Mouse (Mus musculus) bone marrow macrophage, adult 2 months (primary cell): ENCODE measurements around the gene Rce1. TPM values are rescaled to one million over a fixed set of nuclear protein-coding genes. Genes with fewer than 3 reads are reported as not detected.

Experiments used
- H3K27ac ChIP-seq: 2 replicates; pipeline ENCODE4 v1.5.1; 2012; ENCODE audit warnings: low read depth, low read length; ENCODE audit not compliant: insufficient read depth
- H3K4me1 ChIP-seq: 2 replicates; pipeline ENCODE4 v1.6.1; 2012; ENCODE audit warnings: low read length; ENCODE audit not compliant: control insufficient read depth, insufficient read depth
- H3K4me3 ChIP-seq: 2 replicates; pipeline ENCODE4 v1.5.1; 2012; ENCODE audit warnings: mild to moderate bottlenecking, low read length, moderate library complexity; ENCODE audit not compliant: insufficient read depth
- CTCF ChIP-seq: IDR thresholded peaks from 2 replicates; pipeline ENCODE4 v1.5.1; 2012; ENCODE audit warnings: low read depth, mild to moderate bottlenecking, low read length, moderate library complexity
- POLR2A ChIP-seq: IDR thresholded peaks from 2 replicates; pipeline ENCODE4 v1.6.1; 2012; ENCODE audit warnings: mild to moderate bottlenecking, low read depth, low read length, borderline replicate concordance
- polyA plus RNA-seq: library from polyadenylated mRNA; stranded (reverse); fragments of >200 nt; gene quantifications from 2 replicates; pipeline ENCODE4 v1.2.4, GENCODE M21; 2012; ENCODE audit not compliant: missing spikeins, insufficient read depth, insufficient read length

The Rce1 gene
- 25.5 and 33.7 TPM in 2 replicates for polyA plus RNA-seq

- peak within 1 kb of the TSS; percentile 98 for H3K4me3 ChIP-seq
- H3K4me1 ChIP-seq = peaks cover 5% of the 10 kb centered on the region
- no peak for TF ChIP-seq POLR2A
- no peak for TF ChIP-seq CTCF
- peak within 1 kb of the TSS; percentile 76 for H3K27ac ChIP-seq
These were observed at the start of gene Rce1 for GRCm38 (mm10) chr19:4625179-4625828. Gene Rce1 (minus strand): TSS chr19:4625641.

- TF ChIP-seq POLR2A (no peak), CTCF (no peak)
- no peak overlapping the region for H3K27ac ChIP-seq
- no peaks in the 10 kb centered on the region for H3K4me1 ChIP-seq
- no peak overlapping the region for H3K4me3 ChIP-seq
These were observed 47.0 kb upstream of the Rce1 start for GRCm38 (mm10) chr19:4672401-4672800.

- no peak for TF ChIP-seq POLR2A
- no peak for TF ChIP-seq CTCF
- no peak overlapping the region for H3K27ac ChIP-seq
- H3K4me3 ChIP-seq = no peak overlapping the region
- no peaks in the 10 kb centered on the region for H3K4me1 ChIP-seq
These were observed 45.3 kb upstream of the Rce1 start for GRCm38 (mm10) chr19:4670776-4671175.

- no peak for TF ChIP-seq CTCF
- TF ChIP-seq POLR2A = no peak
- Histone ChIP-seq H3K4me1 (no peaks in the 10 kb centered on the region), H3K27ac (no peak overlapping the region), H3K4me3 (no peak overlapping the region)
These were observed 41.4 kb upstream of the Rce1 start for GRCm38 (mm10) chr19:4666815-4667214.

- H3K4me1 ChIP-seq = 0 out of 2 replicates have a peak, but pooled peaks cover 3% of the 10 kb centered on the region
- no peak overlapping the region for H3K27ac ChIP-seq
- H3K4me3 ChIP-seq = no peak overlapping the region
- TF ChIP-seq POLR2A (no peak), CTCF (no peak)
These were observed 32.7 kb upstream of the Rce1 start for GRCm38 (mm10) chr19:4658156-4658555.

- no peak overlapping the region for H3K27ac ChIP-seq
- TF ChIP-seq CTCF = no peak
- no peak for TF ChIP-seq POLR2A
- no peaks in the 10 kb centered on the region for H3K4me1 ChIP-seq
- no peak overlapping the region for H3K4me3 ChIP-seq
These were observed 21.6 kb upstream of the Rce1 start for GRCm38 (mm10) chr19:4646917-4647492.

GRCm38 (mm10) chr19:4644271-4644670, 18.8 kb upstream of the Rce1 start:
- Histone ChIP-seq H3K4me1 (no peaks in the 10 kb centered on the region), H3K27ac (no peak overlapping the region), H3K4me3 (no peak overlapping the region)
- TF ChIP-seq CTCF = peak; percentile 22; the same call in 1 of the 2 replicates
- no peak for TF ChIP-seq POLR2A

- Histone ChIP-seq H3K4me3 (no peak overlapping the region), H3K4me1 (no peaks in the 10 kb centered on the region), H3K27ac (no peak overlapping the region)
- TF ChIP-seq CTCF (no peak), POLR2A (no peak)
These were observed 10.5 kb upstream of the Rce1 start for GRCm38 (mm10) chr19:4635986-4636385.

- TF ChIP-seq POLR2A = no peak
- no peak for TF ChIP-seq CTCF
- H3K27ac ChIP-seq = no peak overlapping the region
- no peak overlapping the region for H3K4me3 ChIP-seq
- peaks cover 5% of the 10 kb centered on the region for H3K4me1 ChIP-seq
These were observed 3.4 kb upstream of the Rce1 start for GRCm38 (mm10) chr19:4628819-4629218.

GRCm38 (mm10) chr19:4625829-4626535, 541 bp upstream of the Rce1 start:
- peaks cover 5% of the 10 kb centered on the region for H3K4me1 ChIP-seq
- peak overlapping the region; percentile 98 for H3K4me3 ChIP-seq
- no peak for TF ChIP-seq POLR2A
- no peak for TF ChIP-seq CTCF
- H3K27ac ChIP-seq = peak overlapping the region; percentile 76
